Mouse (Mus musculus): Measurements from ENCODE around the gene Syna.

DNA sequence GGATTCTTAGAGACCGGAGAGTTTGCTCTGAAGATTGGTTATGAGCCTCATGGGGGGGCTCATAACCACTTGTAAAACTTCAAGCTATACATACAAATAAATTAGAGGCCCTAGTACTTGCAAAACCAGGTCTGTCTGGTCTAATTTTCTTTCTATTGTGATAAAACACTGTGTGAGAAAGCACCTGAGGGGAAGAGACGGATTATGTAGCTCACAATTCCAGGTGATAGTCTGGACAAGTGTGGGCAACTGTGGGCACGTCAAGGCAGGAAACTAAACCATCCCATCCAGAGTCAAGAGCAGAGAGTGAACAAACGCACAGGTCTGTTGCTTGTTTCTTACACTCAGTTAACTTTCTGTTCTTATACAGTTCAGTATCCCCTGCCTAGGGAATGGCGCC is 40.5 kb downstream of the Syna start:
- no peak for TF ChIP-seq CTCF (IDR thresholded peaks at IDR 0.05; ENCODE audit: insufficient read depth, low read length)
- TF ChIP-seq POLR2A (IDR thresholded peaks at IDR 0.05; ENCODE audit: borderline replicate concordance, extremely low read depth, low read depth, low read length) = no peak

Measured in lung, adult 2 months (tissue).